Mouse (Mus musculus): ENCODE measurements around the gene Rgs5.

Rgs5 gene

DNA sequence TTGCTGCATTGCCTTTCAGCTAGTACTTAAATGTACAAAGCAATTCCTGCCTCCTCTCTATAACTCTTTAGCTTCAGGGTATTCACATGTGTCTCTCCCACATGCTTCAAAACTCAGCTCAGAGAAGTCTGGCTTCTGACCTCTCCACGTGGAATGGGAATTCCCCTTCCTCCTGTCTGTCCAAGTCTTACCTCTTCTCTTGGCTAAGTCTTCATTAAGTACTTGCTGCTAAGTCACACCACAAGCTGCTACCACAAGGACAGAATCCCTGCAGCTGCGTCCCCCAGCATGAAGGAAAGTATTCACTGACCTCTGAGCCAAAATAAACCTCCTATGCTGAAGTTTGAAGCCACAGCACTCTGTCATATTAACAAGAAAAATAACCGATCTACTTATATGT is 71.0 kb downstream of the Rgs5 start:
- DNase-seq (ENCODE audit: low read depth): peak; percentile 57

GRCm38 (mm10) chr1:169730599-169731100 is 75.3 kb downstream of the Rgs5 start:
- DNase-seq (ENCODE audit: low read depth): peak; percentile 87

- peak; percentile 69 for DNase-seq (ENCODE audit: low read depth)
Measured at GRCm38 (mm10) chr1:169736139-169736538, 80.8 kb downstream of the Rgs5 start.

GRCm38 (mm10) chr1:169737231-169737630 is 81.9 kb downstream of the Rgs5 start:
- DNase-seq (ENCODE audit: low read depth): no peak

GRCm38 (mm10) chr1:169741147-169741546 is 85.8 kb downstream of the Rgs5 start:
- DNase-seq (ENCODE audit: low read depth): no peak
